Mouse (Mus musculus): Measurements from ENCODE around the gene Tmtc2. TPM values are rescaled to one million over a fixed set of nuclear protein-coding genes. Genes with fewer than 3 reads are reported as not detected.

The Tmtc2 gene
- polyA plus RNA-seq, 1 experiment: 14.5 TPM

DNA sequence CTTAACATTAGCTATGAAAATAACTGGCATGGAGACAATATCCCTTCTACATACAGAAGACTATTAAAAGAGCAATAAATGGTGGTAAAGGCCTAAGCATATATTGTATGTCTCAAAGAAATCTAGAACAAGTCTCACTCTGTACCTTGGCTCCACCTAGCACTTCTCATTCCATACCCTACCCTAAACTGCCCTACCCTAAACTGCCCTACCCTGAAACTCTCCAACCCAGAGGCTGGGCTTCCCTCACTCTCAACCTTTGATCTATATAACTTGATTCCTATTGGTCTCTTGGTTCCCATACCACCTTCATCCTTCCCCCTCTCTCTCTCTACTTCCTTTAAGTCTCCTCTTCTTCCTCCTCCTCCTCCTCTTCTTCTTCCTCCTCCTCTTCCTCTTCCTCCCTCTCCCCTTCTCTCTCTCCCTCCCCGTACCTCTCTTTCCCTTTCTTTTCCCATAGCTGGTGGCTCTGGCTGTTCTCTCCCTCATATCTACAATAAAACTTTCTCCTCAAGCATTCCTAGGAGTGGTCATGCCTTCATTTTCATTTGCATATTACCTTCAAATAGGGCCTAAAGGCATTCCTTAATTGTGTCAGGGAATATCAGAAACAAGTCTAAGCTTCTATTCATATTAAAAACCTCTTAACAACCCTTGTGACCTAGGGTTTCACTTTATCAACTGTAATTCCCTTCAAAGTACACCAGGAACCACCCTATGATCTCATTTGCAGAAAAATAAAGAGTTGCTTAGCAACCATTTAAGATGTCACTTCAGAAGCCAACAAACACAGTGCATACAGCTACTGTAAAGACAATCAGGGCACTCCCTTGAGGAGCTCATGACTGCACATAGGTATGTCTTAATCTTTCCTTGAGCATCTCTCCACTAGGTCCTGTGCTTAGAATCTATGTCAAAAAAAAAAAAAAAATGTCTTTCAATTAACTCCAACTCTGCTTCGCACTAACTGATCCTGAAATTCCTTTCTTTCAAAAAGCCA is 29.9 kb downstream of the Tmtc2 start:
- no peak for TF ChIP-seq POLR2A (IDR thresholded peaks at IDR 0.05; ENCODE audit: borderline replicate concordance, extremely low read depth, insufficient read depth, insufficient read length, poor library complexity, severe bottlenecking)
- TF ChIP-seq CTCF (IDR thresholded peaks at IDR 0.05; ENCODE audit: borderline replicate concordance, extremely low read depth, insufficient read depth, insufficient read length): no peak
- DNase-seq (ENCODE audit: low read depth): no peak

DNA sequence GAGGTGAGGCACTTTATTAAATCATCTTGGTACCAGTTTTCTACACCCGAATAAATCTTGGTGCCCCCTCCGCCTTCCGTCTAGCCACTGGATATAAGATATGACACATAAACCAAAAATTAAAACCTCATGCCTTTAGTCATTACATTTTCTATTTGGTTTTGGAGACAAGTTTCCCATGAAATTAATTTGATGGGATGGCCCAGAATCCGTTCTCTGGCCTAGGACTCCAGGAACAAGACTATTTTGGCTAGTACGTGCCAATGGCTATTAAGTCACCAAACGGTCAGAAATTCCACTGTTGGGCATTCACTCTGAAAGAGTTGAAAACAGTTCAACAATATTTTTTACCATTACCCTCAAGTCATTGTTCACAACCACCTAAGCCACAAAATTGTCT is 32.2 kb downstream of the Tmtc2 start:
- TF ChIP-seq POLR2A (IDR thresholded peaks at IDR 0.05; ENCODE audit: borderline replicate concordance, extremely low read depth, insufficient read depth, insufficient read length, poor library complexity, severe bottlenecking) (no peak), CTCF (IDR thresholded peaks at IDR 0.05; ENCODE audit: borderline replicate concordance, extremely low read depth, insufficient read depth, insufficient read length) (no peak)
- no peak for DNase-seq (ENCODE audit: low read depth)

DNA sequence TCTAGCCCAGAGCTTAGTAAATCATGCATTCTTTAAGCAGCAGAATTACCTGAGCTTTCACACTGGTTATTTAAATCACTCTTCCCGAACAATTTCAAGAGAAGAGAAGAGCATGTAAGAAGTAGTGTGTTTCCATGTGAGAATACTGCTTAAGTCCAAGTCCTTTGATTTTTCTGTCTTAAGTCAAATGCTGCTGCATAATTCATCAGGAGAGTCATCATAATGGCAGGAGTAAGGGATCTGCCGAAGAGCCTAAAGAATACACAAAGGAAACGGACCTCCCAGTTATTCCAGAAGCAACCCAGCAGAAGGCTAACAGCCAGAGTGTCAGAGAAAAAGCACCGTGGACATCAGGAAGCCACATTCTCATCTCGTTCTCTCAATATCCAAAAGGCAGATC is 34.6 kb downstream of the Tmtc2 start:
- TF ChIP-seq CTCF (IDR thresholded peaks at IDR 0.05; ENCODE audit: borderline replicate concordance, extremely low read depth, insufficient read depth, insufficient read length) (no peak), POLR2A (IDR thresholded peaks at IDR 0.05; ENCODE audit: borderline replicate concordance, extremely low read depth, insufficient read depth, insufficient read length, poor library complexity, severe bottlenecking) (no peak)
- peak; percentile 40 for DNase-seq (ENCODE audit: low read depth)

DNA sequence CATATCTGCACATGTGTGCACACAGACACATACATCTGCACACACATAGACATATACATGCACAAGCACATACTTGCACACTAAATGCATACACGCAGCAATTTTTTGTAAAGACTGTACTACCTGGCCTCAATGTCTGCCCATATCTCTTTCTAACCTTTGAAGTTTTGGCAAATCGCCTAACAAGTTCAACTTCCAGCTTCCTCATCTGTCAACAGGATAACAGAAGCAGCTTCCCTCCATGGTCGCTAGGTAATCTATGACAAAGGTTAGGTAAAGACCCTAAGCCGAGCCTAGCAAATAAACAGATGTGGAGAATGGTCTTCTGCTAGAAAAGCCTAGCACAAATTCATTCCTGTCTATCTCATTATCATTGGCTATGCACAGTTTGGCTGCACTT is 37.3 kb downstream of the Tmtc2 start:
- no peak for TF ChIP-seq CTCF (IDR thresholded peaks at IDR 0.05; ENCODE audit: borderline replicate concordance, extremely low read depth, insufficient read depth, insufficient read length)
- no peak for TF ChIP-seq POLR2A (IDR thresholded peaks at IDR 0.05; ENCODE audit: borderline replicate concordance, extremely low read depth, insufficient read depth, insufficient read length, poor library complexity, severe bottlenecking)
- DNase-seq (ENCODE audit: low read depth): no peak

- no peak for DNase-seq (ENCODE audit: low read depth)
- TF ChIP-seq POLR2A (IDR thresholded peaks at IDR 0.05; ENCODE audit: borderline replicate concordance, extremely low read depth, insufficient read depth, insufficient read length, poor library complexity, severe bottlenecking): no peak
- TF ChIP-seq CTCF (IDR thresholded peaks at IDR 0.05; ENCODE audit: borderline replicate concordance, extremely low read depth, insufficient read depth, insufficient read length): no peak
Observed at GRCm38 (mm10) chr10:105535848-105536247, 38.4 kb downstream of the Tmtc2 start.

DNA sequence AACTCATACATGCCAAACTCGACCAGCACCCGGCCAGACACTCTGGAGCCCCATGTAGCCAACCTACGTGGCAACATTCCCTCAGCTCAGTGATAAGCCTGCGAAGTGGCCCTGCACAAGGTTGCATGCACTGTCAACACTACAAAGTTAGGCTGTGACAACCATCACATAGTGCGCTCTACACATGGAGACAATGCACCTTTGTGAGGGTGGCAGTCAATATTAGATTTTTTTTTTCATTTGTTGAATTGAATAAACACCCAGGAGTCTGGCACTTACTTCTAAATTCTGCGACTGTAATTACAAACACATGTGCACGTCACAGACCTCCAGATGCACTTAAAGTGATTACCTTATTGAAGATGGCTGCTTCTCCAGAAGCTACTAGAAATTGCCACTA is 41.5 kb downstream of the Tmtc2 start:
- no peak for TF ChIP-seq CTCF (IDR thresholded peaks at IDR 0.05; ENCODE audit: borderline replicate concordance, extremely low read depth, insufficient read depth, insufficient read length)
- TF ChIP-seq POLR2A (IDR thresholded peaks at IDR 0.05; ENCODE audit: borderline replicate concordance, extremely low read depth, insufficient read depth, insufficient read length, poor library complexity, severe bottlenecking): no peak
- no peak for DNase-seq (ENCODE audit: low read depth)

DNA sequence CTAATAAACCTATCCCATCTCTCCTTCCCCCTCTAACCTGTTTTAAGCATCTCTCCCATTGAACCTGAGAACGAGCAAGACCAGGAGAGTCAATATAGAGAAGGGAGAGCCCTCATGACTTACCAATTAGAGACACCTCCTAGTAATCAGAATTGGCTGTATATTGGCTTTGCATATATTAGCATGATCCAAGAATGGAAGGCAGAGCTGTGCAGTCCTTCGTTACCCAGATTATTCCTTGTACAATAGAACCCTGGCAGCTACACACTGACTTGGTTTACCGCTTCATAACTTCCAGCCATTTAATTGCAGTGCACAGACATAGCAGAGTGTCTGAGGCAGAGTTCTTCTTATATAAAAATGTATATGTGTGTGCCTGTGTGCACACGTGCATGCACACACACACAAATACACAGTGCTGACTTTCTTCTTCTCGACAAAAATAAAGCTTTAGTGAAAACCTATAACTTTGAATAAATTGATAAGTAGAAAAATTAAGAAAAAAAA is 42.2 kb downstream of the Tmtc2 start:
- no peak for TF ChIP-seq CTCF (IDR thresholded peaks at IDR 0.05; ENCODE audit: borderline replicate concordance, extremely low read depth, insufficient read depth, insufficient read length)
- no peak for TF ChIP-seq POLR2A (IDR thresholded peaks at IDR 0.05; ENCODE audit: borderline replicate concordance, extremely low read depth, insufficient read depth, insufficient read length, poor library complexity, severe bottlenecking)
- DNase-seq (ENCODE audit: low read depth): peak; percentile 60

- TF ChIP-seq CTCF (IDR thresholded peaks at IDR 0.05; ENCODE audit: borderline replicate concordance, extremely low read depth, insufficient read depth, insufficient read length): no peak
- TF ChIP-seq POLR2A (IDR thresholded peaks at IDR 0.05; ENCODE audit: borderline replicate concordance, extremely low read depth, insufficient read depth, insufficient read length, poor library complexity, severe bottlenecking): no peak
- peak; percentile 84 for DNase-seq (ENCODE audit: low read depth)
Observed at GRCm38 (mm10) chr10:105531080-105531894, 43.0 kb downstream of the Tmtc2 start.

DNA sequence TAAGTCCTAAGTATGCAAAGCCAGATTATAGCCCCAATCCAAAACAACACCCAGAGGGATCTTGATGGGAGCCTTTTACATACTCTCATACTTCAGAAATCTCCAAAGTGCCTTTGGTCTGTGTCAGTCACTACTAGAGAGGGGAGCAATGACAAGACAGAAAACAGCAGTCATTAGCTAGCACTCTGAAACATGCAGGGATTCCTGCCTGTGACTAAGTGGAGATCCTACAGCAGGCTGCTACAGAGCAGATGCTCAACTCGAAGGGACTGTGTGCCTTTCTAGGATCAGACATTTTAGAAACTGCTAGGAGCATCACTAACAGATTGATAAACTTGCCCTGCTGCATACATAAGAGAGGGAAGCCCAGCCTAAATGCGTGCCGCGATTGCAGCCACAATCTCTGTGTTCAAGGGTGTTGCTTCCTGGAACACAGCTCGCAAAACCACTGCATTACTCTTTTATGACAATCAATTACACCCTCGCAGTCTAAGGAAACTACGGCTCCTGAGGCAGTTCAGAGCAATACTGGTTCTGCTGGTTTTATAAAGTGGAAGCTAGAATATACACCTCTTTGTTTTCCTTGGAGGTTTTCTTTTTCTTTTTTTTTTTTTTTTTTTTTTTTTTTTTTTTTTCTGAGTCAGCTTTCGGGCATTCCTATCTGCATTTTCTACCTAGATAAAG is 50.7 kb downstream of the Tmtc2 start:
- TF ChIP-seq CTCF (IDR thresholded peaks at IDR 0.05; ENCODE audit: borderline replicate concordance, extremely low read depth, insufficient read depth, insufficient read length) (no peak), POLR2A (IDR thresholded peaks at IDR 0.05; ENCODE audit: borderline replicate concordance, extremely low read depth, insufficient read depth, insufficient read length, poor library complexity, severe bottlenecking) (no peak)
- DNase-seq (ENCODE audit: low read depth): no peak

GRCm38 (mm10) chr10:105522431-105522830 is 51.8 kb downstream of the Tmtc2 start:
- DNase-seq (ENCODE audit: low read depth): no peak
- TF ChIP-seq POLR2A (IDR thresholded peaks at IDR 0.05; ENCODE audit: borderline replicate concordance, extremely low read depth, insufficient read depth, insufficient read length, poor library complexity, severe bottlenecking): no peak
- no peak for TF ChIP-seq CTCF (IDR thresholded peaks at IDR 0.05; ENCODE audit: borderline replicate concordance, extremely low read depth, insufficient read depth, insufficient read length)
